Mouse (Mus musculus): ENCODE measurements around the gene Tnfrsf13c.

Tnfrsf13c gene

DNA sequence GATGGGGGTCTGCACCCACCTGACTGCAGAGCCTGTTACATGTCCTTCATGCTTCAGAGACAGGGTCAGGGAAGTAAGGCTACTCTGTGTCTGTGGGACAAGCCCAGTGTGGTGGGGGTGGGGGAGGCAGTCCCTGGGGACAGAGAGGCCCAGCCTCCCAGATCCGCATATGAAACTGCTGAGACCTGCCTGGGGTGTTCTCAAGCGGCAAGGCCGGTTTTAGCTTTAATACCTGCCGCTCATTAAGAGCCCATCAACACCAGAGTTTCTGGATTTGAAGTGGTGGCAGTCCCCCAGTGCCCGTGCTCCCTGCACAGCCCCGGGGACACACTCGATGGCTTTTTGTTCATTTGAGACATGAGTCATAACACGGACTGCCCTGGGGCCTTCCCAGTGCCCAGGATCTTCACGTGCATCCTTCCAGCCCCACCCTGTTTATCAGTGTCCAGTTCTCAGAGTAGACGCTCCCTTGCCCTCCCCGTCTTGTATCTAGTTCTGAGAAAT, 5.4 kb upstream of the Tnfrsf13c start:
- DNase-seq = no peak

DNA sequence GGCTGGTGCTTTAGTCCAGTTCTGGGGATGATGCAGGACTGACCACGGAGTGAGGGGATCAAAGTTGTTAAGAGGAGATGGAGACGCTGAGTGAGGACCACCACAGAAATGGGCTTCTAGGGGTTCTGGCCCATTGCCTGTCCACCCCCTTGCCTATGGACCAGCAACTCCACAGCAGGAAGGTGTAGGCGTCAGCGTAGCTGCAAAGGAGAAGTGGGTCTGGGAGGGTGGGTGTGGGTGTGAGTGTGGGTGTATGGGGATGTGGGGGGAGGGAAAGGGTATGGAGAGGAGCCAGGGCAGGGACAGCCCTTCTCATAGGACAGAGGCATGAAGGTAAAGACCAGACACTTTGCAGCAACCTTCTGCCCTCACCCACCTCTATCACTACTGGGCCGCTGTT, 1.6 kb upstream of the Tnfrsf13c start:
- DNase-seq = no peak

DNA sequence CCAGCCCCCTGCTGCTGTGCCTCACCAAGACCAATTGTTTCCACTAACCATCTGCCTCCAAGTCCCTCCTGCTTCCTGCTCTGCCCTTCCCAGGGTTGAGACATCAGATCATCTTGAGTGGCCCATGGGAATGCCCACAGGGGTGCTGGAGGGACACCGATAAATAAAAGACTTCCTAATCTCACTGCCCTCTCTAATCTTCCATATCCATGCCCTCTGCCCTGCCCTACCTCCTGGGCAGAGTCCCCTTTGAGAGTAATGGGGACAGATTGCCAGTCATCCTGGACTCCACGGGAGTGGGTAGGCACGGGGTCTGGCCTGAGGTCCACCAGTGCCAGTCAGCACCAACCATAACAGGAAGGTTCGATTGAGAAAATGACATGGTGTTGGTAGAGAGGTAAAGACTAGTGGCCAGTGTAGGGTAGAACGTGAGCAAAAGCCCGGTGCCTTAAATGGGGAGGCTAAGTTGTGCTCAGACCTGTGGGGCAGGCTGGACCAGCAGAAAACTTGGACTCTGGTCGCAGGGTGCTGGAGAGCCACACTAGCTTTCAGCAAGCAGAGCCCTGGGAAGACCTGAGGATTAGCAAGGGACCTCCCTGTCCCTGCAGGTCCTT, 540 bp upstream of the Tnfrsf13c start:
- no peak for DNase-seq

DNA sequence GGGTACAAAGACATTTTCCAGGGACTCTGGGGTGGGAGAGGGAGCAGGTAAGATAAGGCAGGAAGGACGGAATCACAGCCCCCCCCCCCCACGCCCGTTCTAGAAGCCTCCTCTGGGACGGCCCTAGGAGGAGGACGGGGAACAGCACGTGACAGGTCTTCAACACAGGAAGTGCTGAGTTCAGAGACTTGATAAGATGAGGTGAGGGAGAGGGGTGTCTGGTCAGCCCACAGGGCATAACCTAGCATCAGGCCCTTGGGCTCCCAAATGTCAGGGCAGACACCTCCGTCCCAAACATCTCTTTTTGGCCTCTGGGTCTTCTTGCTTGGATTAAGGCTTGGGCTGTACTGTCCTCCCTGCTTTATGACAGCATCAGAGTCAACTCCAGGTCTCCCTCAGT, 918 bp downstream of the Tnfrsf13c start:
- DNase-seq = no peak

DNA sequence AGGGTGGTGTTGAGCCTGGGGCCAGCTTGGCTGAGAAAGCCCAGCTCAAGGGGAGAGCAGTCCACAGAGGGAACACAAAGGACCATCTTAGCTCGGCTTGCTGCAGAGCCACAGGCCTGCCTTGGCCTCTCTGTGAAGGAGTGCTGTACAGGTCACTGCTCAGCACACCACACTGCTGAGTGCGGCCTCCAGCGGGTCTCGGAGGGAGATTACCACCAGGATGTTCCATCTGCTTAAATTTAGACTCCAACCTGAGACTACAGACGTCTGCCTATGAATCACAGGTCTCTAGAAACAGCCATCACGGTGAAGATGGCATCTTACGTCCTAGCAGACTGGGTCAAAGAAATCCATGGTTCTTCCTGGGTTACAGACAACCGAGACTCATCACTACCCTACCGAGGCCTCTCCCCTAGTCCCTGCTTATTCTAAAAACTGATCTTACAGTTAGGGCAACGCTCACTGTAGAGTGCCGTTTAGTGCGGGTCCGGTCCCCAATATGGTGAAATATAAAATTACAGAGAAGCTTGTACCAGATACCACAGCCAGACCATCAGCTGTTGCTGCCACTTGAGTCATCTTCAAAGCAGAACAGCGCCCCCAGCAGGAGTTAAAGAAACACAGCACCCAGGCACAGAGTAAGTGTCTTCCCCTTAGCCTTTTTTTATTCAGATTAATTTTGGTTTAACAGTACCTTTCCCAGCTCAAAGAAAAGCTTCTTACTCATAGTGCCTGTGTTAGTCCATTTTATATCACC, 2.9 kb downstream of the Tnfrsf13c start:
- no peak for DNase-seq

DNA sequence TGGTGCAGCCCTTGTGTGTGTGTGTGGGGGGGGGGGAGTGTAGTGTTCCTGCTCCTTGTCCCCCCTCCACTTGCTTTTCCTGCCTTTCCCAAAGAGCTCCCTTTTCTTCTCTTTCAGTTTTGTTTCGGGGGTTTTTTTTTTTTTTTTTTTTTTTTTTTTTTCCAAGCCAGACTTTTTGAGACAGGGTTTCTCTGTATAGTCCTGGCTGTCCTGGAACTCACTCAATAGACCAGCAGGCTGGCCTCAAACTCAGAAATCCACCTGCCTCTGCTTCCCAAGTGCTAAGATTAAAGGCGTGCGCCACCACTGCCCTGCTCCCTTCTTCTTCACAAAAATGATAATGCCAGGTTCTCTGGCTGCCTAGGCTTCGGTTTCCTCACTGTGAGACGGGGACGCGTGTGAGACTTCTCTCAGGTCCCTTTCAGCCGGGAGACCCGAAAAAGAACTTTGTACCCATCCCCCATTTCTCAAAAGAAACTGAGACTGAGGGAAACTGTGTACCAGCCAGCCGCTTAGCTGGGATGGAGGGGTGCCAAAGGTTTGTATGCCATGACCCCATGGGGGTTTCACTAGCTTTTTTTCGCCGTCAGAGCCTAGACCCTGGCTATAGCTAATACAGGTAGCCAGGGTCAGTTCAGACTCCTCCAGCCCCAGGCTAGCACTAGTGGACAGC, 4.0 kb downstream of the Tnfrsf13c start:
- DNase-seq = no peak

DNA sequence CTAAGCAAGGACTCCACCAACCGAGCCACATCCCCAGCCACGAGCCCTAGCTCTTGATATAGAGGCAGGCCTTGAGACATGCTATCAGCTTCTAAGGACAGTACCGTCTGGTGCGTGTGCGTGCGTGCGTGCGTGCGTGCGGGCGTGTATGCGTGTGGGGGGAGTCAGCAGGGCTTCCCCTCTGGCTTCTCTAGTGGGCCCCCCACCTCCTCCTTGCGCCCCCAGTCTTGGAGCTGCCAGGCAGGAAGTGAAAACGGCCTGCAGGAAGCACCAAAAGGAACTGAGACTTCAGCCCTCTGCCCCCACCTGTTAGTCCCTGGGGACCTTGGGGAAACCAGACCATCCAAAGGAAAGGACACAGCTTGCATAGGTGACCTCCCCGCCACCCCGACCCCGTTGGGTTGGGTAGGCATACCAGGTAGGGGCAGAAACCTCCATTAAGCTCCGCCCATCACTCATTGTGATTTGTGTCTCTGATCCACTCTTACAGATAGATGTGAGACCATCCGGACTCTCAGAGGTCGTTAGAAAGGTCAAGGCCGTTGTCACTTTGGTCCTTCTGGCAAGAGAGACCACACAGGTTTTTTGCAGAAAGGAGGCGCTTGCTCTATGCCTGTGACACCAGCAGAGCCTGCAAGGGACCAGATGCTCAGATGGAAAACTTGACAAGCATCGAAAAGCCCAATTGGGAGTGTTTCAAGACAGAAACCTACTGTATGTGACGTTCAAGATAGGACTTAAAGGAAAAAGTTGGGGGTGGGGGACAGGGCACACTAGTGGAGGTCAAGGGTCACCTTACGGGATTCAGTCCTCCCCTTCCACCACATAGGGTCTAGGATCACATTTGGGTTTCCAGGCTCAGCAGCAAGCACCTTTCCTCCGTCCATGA, 5.1 kb downstream of the Tnfrsf13c start:
- no peak for DNase-seq

DNA sequence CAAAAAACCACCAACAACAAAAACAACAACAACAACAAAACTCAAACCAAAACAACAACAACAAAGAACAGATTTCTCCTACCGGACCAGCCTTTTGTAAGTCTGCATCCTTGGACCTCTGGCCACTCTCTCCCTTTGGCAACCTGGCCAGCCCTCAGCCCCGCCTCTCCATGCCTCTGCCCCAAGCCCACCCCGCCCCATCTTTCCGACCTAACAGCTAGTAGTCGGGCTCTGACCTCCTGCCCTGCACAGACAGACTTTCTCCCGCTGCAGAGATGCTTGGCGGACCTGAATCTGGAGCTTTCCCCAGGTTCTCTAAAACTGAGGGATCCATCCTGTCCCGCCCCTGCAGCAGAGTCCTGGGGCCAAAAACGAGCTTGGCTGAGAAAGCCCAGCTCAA, 6.2 kb downstream of the Tnfrsf13c start:
- DNase-seq = no peak

DNA sequence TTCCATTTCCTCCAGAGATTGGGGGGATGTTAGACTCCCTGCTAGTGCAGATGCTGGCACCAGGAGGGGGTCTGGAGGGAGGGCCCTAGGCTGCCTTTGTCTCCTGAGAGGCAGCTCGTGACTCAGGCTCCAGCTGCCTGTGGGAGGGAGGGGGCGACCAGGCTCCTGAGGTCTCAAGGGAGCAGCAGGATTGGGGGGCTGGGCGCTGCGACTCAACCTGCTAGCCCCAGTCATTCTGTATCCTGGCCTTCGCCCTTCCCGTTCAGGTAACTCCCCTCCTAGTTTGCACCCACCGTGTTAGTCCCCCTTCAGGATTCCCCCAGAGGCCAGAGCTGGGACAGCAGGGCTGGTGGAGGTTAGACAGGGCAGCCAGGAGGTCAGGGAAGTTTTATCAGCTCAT, 7.1 kb downstream of the Tnfrsf13c start:
- DNase-seq = no peak

DNA sequence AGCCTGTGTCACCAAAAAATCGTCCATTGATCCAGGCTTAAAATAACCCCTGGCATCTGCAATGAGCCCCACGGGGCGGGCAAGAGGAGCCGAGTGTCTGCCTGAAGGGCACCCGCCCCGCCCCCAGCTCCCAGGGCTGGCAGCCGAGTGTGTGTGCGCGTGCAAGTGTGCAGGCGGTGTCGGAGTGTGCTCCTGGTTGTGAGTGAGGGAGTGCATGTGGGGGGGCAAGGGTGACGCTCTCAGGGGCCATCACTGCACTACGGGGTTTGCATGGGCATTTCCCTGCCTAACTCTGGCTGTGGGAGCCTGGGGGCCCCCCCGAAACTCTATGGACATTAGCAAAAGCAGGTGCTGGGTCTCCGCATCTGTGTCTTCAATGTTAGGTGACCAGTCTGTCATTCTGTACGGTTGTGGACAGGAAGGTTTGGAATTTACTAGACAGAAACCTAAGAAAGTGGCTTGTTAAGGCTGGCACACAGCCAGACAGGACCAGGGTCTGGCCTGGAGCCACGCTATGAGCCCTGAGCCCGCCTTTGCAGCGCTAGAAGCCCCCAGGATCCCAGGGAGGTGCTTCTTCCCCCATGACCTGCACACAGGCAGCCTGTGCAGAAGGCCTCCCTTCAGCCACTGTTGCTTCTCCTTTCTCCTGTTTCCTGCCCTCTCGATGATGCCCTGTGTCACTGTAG, 7.9 kb downstream of the Tnfrsf13c start:
- DNase-seq = no peak

DNA sequence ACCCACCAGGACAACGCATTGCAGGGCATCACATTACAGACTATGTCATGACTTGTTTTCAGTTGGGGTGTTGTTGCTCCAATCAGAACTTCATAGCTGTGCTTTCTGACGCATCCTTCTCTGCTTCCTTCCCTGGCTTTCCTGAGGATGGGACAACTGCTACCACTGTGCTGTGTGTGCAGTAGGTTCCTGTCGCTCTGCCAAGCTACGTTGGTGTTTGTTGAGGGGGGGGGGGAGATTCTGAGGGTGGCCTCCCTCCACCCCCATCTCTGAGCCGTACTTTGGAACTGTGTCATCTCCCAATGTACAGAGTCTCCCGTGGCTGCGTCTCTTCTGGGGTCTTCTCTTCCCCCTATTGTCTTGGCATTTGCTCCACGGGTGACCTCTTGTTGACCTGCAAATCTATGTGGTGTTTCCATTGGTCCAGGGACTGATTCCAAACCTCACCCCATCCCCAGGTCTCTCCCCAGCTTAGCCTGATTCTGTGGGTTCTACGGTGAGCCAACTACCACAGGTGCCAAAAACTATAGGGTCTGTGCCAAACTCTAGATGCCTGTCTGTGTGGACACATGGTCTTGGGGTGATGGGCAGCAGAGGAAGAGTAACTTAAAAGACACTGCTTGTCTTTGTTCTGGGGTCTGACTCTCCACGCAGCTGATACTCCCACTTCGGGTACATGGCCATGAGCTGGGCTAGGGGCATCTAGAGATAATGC, 8.7 kb downstream of the Tnfrsf13c start:
- DNase-seq = no peak

DNA sequence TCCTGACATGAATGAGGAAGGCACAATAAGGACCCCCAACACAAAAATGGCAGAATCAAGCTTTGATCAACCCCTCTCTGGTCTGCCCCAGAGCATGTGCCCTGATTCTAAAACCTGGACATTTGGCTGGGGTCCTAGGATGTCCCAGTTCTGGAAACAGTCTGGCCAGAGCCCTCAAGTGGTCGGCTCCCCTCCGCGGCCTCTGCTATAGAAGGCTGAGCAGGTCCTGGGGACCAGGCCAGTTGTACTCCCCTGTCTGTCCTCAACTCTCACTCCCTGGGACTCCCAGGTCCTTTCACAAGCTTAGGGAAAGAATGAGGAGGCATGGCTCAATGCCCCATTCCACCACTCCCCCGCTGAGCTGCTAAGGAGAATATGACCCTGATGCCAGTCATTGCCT, 10.9 kb downstream of the Tnfrsf13c start:
- no peak for DNase-seq

DNA sequence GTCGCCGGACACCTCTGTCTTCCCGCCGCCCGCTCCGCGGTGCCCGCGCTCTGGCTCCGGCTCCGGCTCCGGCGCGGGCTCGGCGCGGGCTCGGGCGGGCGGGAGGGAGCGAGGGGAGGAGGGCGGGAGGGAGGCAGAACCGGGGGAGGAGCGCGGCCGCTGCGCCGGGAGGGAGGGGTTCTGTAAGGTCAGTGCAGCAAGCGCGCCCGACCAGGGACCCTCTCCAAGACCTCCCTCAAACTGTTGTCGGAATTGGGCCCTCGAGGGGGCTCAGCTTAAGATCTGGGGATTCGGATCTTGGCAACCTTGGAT, 11.5 kb downstream of the Tnfrsf13c start, which contains the start of gene Shisa8:
TSS of gene Shisa8 (minus strand) at position 64 of the 312 bp plus-strand sequence.
- DNase-seq = no peak

DNA sequence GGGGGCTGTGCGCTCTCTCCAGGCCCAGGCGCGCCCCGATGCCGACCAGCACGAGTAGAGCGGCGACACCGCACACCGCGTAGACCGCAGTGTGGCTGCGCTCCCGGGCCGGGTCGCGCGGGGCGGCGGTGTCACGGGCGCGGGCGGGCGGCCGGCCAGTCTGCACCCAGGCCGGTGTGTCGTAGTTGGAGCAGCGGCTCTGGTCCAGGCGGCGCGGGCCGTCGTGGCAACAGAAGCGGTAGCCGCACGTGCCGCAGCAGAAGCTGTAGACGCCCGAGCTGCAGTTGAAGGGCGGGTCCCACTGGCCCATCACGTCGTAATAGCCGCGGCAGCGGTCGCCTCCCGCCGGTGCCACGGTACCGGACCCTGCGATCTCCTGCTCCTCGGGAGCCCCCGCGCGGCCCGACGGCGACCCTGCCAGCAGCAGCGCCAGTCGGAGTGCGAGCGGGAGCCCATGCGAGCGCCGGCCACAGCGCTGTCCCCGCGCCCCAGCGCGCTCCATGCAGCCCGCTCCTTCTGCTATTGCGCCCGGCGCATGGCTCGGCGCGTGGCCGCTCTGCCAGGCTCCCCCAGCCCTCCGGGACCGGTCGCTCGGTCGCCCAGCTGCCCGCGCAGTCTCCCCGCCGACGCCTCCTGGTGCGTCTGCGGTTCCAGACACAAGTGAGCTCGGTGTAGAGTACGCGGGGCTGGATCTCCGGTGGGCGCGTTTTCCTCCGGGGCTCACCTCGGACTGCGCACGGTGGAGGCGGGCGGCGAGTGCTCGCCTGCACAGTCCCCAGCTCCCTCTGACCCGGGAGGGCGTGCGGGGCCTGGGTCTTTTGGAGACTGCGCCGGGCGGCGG, 12.0 kb downstream of the Tnfrsf13c start:
- DNase-seq = no peak

DNA sequence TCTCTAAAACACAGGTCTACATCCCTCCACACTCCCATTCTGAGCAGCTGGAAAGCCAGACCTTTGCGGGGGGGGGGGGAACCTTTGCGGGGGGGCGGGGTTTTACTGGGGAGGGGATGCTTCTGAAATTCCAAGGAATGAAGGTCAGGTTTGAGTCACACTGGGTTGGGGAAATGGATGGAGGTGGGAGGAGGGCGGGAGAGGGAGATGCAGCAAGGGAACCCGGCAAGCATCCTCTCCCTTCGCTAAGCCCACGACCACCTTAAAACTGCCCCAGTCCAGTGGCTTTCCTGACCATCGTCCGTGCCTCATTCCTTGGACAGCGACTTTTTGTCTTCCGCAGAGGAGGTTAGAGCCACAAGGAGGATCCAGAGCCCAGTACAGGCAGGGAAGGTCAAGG, 12.9 kb downstream of the Tnfrsf13c start:
- no peak for DNase-seq

DNA sequence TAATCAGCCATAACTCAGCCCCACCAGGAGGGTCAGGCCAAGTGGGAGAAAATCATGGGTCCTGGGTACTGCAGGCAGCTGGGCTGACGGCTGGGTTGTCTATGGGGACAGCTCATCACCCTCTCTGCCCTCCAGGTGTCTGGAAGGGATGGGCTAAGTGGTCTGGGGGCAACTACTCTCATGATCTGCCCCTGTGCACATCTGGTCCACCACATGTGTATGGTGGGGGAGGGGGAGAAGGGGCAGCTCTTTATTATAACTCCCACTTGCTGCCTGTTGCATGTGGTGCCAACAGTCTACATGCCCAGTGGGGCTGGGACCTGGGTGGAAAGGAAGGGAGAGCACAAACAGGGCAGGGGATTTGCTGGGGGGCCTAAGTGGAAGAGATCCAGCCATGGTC, 13.4 kb downstream of the Tnfrsf13c start:
- no peak for DNase-seq

DNA sequence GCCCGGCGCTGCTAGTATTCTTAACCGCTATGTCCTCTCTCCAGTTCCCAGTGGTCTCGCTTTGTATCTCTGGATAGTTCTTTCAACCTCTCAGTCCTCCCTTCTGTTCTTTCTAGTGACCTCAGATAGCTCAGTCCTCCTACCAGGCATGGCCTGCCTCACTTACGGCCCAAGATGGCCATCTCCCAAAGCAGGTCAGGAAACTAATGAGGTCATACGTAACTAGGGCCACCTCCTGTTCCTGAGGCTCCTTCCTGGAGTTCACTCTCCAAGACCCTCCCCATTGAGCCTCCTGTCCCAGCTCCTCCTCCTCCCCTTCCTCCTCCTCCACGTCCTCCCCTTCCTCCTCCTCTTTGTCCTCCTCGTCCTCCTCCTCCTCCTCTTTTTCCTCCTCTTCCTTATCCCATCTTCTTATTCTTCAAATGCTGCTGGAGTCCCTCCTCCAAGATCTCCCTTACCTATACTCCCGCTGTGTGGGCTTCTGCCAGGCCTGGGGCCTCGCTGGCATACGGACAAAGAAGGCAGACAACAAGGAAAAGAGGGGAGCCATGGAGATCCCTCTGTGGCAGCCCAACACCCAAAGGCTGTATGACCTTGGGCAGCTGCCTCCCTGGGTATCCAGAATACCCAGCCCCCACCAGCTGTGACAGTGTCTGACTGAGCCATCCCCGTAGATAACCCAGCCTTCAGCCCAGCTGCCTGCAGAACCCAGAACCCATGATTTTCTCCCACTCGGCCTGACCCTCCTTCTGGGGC, 14.7 kb downstream of the Tnfrsf13c start:
- no peak for DNase-seq

DNA sequence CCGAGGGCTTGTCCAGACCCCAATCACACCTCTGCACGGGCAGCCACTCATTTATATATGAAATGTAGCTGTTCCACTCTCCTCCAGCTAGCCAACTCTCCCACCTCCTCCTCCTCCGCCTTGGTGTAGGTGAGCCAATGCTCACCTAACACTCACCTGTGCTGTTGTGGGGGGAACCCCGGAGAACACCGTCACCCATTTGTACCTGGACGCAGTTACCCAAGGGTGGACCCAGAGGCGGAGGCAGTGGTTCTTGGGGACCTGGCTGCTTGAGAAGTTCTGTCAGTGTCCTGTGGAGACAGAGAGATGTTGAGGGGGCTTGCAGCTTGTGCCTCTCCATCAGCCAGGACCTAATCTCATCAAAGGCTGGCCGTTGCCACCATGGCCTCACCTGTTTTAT, 15.9 kb downstream of the Tnfrsf13c start:
- DNase-seq = no peak

DNA sequence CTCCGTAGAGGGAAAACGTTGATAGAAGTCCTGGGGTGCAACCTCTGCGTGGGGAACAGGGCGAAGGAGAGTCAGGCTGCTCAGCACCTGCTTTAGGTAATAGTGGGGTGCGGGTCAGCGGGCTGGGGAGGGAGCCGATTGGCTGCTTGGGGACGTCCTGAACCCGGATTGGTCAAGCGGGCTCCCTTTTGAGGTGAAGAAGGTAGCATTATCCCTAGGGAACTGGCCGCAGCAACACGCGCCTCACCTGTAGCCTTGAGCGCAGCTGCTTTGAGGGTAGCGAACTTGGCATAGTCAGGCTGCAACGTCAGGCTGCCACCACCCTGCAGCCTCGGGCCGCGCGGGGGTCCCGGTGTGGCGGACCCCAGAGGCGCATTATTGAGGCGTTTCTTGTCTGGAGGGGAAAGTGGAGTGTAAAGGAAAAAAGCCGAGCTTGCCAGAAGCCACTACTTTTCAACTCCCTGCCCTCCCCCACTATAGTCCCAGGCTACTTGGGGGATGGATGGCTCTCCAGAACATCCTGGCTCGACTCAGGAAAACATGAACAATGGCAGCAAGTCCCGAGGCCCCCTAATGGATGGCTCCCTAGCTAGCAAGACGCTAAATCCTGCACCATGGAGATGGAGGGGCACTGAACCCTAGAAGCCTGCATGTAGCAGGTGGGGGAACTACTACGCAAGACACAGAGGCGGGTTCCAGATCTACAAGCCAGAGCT, 16.5 kb downstream of the Tnfrsf13c start:
- DNase-seq = no peak

DNA sequence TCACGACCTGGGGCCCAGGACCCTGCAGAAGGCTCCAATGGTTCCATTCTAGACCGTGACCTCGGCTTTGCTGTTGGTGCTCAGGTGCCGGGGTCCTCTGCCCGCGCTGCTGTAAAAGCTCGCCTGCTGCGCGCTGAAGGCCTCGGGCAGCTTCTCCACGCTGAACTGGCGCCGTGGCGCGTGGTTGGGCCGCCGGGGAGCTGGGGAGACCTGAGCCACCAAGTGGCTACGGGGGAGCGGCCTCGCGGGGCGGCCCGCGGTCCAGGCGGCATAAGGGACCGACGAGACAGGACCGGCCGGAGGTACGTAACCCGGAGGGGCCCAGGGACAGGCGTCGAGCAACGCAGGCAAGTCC, 17.1 kb downstream of the Tnfrsf13c start:
- DNase-seq = no peak
